In the genomic region with DNA sequence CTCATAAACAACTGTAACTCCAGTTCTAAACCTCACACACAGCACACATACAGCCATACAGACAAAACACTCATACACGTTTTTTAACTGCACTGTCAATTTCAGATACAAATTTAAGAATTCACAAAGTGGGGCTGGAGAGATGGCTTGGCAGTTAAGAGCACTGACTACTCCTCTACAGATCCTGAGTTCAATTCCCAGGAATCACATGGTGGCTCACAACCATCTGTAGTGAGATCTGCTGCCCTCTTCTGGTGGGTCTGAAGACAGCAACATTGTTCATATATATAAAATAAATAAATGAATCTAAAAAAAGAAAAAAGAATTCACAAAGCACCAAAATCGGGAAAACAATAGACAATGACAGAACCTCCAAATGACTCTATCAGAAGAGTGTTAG, we compare ENCODE assay signal across 16 mouse cellular contexts. TPM values are rescaled to one million over a fixed set of nuclear protein-coding genes. Genes with fewer than 3 reads are reported as not detected.
DNase-seq lines count a peak whose midpoint lies in the region; ATAC-seq and TF ChIP-seq lines count a peak whose summit lies in the region.
"Had no signal": no experiment of that assay in that cellular context is flagged by ENCODE, and none has a peak within 500 bp of the region (broad histone marks: within the 10 kb centered on the region; RNA-seq: fewer than 3 reads in every experiment).

No protein-coding gene starts in this region.

- DNase-seq in kidney, adult 2 months: no peak
- no peak for DNase-seq in kidney, adult 18-20 months
- no peak for DNase-seq in midbrain, postnatal 0 days (ENCODE audit: low spot score)
- DNase-seq in NIH3T3 (ENCODE audit: low read depth): peak; percentile 46
- peak; percentile 10 for DNase-seq in embryo, embryonic 11 days
- DNase-seq in urinary bladder, adult 18-20 months (ENCODE audit: low spot score in 2 of 2): no peak
- no peak for DNase-seq in layer of hippocampus, adult 8-10 months (ENCODE audit: low spot score in 2 of 2)
- DNase-seq: thymus, adult 18-20 months had no signal

- no peaks in the 10 kb centered on the region for H3K9me3 ChIP-seq in midbrain, postnatal 0 days (ENCODE audit: low read length)
- H3K9me3 ChIP-seq in midbrain, embryonic 13.5 days: no peaks in the 10 kb centered on the region
- H3K9me3 ChIP-seq: embryonic facial prominence, embryonic 15.5 days; limb, embryonic 13.5 days; neural tube, embryonic 15.5 days had no signal

- no peak overlapping the region for H3K27ac ChIP-seq in kidney, adult 2 months (ENCODE audit: insufficient read depth, low read depth, low read length)
- no peak overlapping the region for H3K27ac ChIP-seq in midbrain, postnatal 0 days (ENCODE audit: low read depth, low read length)
- H3K27ac ChIP-seq in midbrain, embryonic 13.5 days: no peak overlapping the region
- H3K27ac ChIP-seq: embryonic facial prominence, embryonic 15.5 days; hindbrain, embryonic 14.5 days; limb, embryonic 13.5 days; neural tube, embryonic 15.5 days had no signal

- TF ChIP-seq CTCF in kidney, adult 2 months (conservative IDR thresholded peaks at IDR 0.05; ENCODE audit: insufficient read depth, insufficient read length, low read depth, low read length): peak; percentile 29; the same call in 1 of the 2 replicates
- TF ChIP-seq CTCF in midbrain, postnatal 0 days (IDR thresholded peaks at IDR 0.05): peak; percentile 55

- no peak for ATAC-seq in midbrain, postnatal 0 days (ENCODE audit: low FRiP score)
- no peak for ATAC-seq in midbrain, embryonic 13.5 days

- WGBS in kidney, adult 2 months: 89% methylated on average over 2 of the region's 2 CpGs
- 89% methylated on average over 2 of the region's 2 CpGs for WGBS in midbrain, postnatal 0 days
- WGBS in midbrain, embryonic 13.5 days: 90% methylated on average over 2 of the region's 2 CpGs

- no peak overlapping the region for H3K9ac ChIP-seq in midbrain, postnatal 0 days (replicated peaks; ENCODE audit: low read length, poor library complexity, severe bottlenecking)
- H3K9ac ChIP-seq in midbrain, embryonic 13.5 days (replicated peaks): no peak overlapping the region
- H3K9ac ChIP-seq: embryonic facial prominence, embryonic 15.5 days; hindbrain, embryonic 14.5 days; limb, embryonic 13.5 days; neural tube, embryonic 15.5 days had no signal

- H3K27me3 ChIP-seq in kidney, adult 2 months (replicated peaks; ENCODE audit: control insufficient read depth, insufficient read depth, low read length): no peaks in the 10 kb centered on the region
- no peaks in the 10 kb centered on the region for H3K27me3 ChIP-seq in midbrain, postnatal 0 days (ENCODE audit: insufficient read depth, low read length)
- no peaks in the 10 kb centered on the region for H3K27me3 ChIP-seq in midbrain, embryonic 13.5 days
- H3K27me3 ChIP-seq: embryonic facial prominence, embryonic 15.5 days; limb, embryonic 13.5 days; neural tube, embryonic 15.5 days had no signal

- no peaks in the 10 kb centered on the region for H3K4me1 ChIP-seq in kidney, adult 2 months (ENCODE audit: control insufficient read depth, insufficient read depth, low read length)
- H3K4me1 ChIP-seq in midbrain, postnatal 0 days (ENCODE audit: insufficient read depth, low read length): no peaks in the 10 kb centered on the region
- no peaks in the 10 kb centered on the region for H3K4me1 ChIP-seq in midbrain, embryonic 13.5 days (replicated peaks)
- H3K4me1 ChIP-seq: embryonic facial prominence, embryonic 15.5 days; limb, embryonic 13.5 days; neural tube, embryonic 15.5 days had no signal

- no peak for TF ChIP-seq POLR2A in kidney, adult 2 months (IDR thresholded peaks at IDR 0.05; ENCODE audit: low read depth, low read length)

- no peak overlapping the region for H3K4me3 ChIP-seq in kidney, adult 2 months (ENCODE audit: insufficient read depth, low read depth, low read length)
- no peak overlapping the region for H3K4me3 ChIP-seq in midbrain, postnatal 0 days (ENCODE audit: low read depth, low read length)
- H3K4me3 ChIP-seq in midbrain, embryonic 13.5 days (replicated peaks): no peak overlapping the region
- H3K4me3 ChIP-seq: embryonic facial prominence, embryonic 15.5 days; limb, embryonic 13.5 days; neural tube, embryonic 15.5 days had no signal

- no peak overlapping the region for H3K4me2 ChIP-seq in midbrain, postnatal 0 days (ENCODE audit: low read depth, low read length, poor library complexity, severe bottlenecking)
- H3K4me2 ChIP-seq in midbrain, embryonic 13.5 days (replicated peaks): no peak overlapping the region
- H3K4me2 ChIP-seq: embryonic facial prominence, embryonic 15.5 days; hindbrain, embryonic 14.5 days; limb, embryonic 13.5 days; neural tube, embryonic 15.5 days had no signal

- peaks cover 3% of the 10 kb centered on the region for H3K36me3 ChIP-seq in kidney, adult 2 months (ENCODE audit: control insufficient read depth, insufficient read depth, low read length)
- peaks cover 49% of the 10 kb centered on the region for H3K36me3 ChIP-seq in midbrain, postnatal 0 days (ENCODE audit: insufficient read depth, low read length)
- H3K36me3 ChIP-seq in midbrain, embryonic 13.5 days: peaks cover 83% of the 10 kb centered on the region

RNA-seq across cellular contexts. Expression of a gene that starts 14.0 kb away (rescaled TPM):
- polyA plus RNA-seq in kidney, adult 2 months (2012; rRNA removed): 24.5 and 25.8 TPM in 2 replicates
- 83.9 and 109 TPM in 2 replicates for total RNA-seq in midbrain, postnatal 0 days (2014; rRNA removed)
- polyA plus RNA-seq in midbrain, postnatal 0 days (2015; fragmentation: Nextera tagmentation; extraction: Ambion mirVana): 93.1 and 97.8 TPM in 2 replicates
- polyA plus RNA-seq in midbrain, embryonic 13.5 days (2015; fragmentation: Nextera tagmentation; extraction: Ambion mirVana): 130 and 136 TPM in 2 replicates
- 10 to 100 TPM; 62.3 to 73.2 (median 64.0) TPM for total RNA-seq in layer of hippocampus, adult 8-10 months (2022)

RNA-seq across cellular contexts. Expression of a gene that starts 26.4 kb away (rescaled TPM):
- polyA plus RNA-seq in kidney, adult 2 months (2012; rRNA removed): not detected in 2 replicates
- not detected in 2 replicates for total RNA-seq in midbrain, postnatal 0 days (2014; rRNA removed)
- not detected in 2 replicates for polyA plus RNA-seq in midbrain, postnatal 0 days (2015; fragmentation: Nextera tagmentation; extraction: Ambion mirVana)
- polyA plus RNA-seq in midbrain, embryonic 13.5 days (2015; fragmentation: Nextera tagmentation; extraction: Ambion mirVana): not detected in 2 replicates
- not detected for total RNA-seq in layer of hippocampus, adult 8-10 months (2022)
- total RNA-seq: heart, adult 8-10 months; megakaryocyte-erythroid progenitor cell, adult 5-6 weeks had no signal
- polyA plus RNA-seq: hindbrain, embryonic 14.5 days; limb, embryonic 13.5 days; neural tube, embryonic 15.5 days; small intestine, adult 2 months had no signal

RNA-seq across cellular contexts. Expression of a gene that starts 36.2 kb away (rescaled TPM):
- not detected in 2 replicates for polyA plus RNA-seq in kidney, adult 2 months (2012; rRNA removed)
- total RNA-seq in midbrain, postnatal 0 days (2014; rRNA removed): not detected in 2 replicates
- not detected in 2 replicates for polyA plus RNA-seq in midbrain, postnatal 0 days (2015; fragmentation: Nextera tagmentation; extraction: Ambion mirVana)
- 0.11 TPM in 1 of 2 replicates, not detected in the other for polyA plus RNA-seq in midbrain, embryonic 13.5 days (2015; fragmentation: Nextera tagmentation; extraction: Ambion mirVana)
- total RNA-seq in layer of hippocampus, adult 8-10 months (2022): under 1 TPM in 1 of 4 experiments, not detected in 3; 0.55 TPM
- total RNA-seq: megakaryocyte-erythroid progenitor cell, adult 5-6 weeks had no signal
- polyA plus RNA-seq: embryonic facial prominence, embryonic 15.5 days; hindbrain, embryonic 14.5 days; limb, embryonic 13.5 days; neural tube, embryonic 15.5 days; small intestine, adult 2 months had no signal

RNA-seq across cellular contexts. Expression of a gene that starts 36.3 kb away (rescaled TPM):
- polyA plus RNA-seq in kidney, adult 2 months (2012; rRNA removed): 12.0 and 12.6 TPM in 2 replicates
- total RNA-seq in midbrain, postnatal 0 days (2014; rRNA removed): 16.3 and 23.5 TPM in 2 replicates
- 30.7 and 32.7 TPM in 2 replicates for polyA plus RNA-seq in midbrain, postnatal 0 days (2015; fragmentation: Nextera tagmentation; extraction: Ambion mirVana)
- 48.4 and 50.6 TPM in 2 replicates for polyA plus RNA-seq in midbrain, embryonic 13.5 days (2015; fragmentation: Nextera tagmentation; extraction: Ambion mirVana)
- 10 to 100 TPM; 27.2 to 29.0 (median 28.7) TPM for total RNA-seq in layer of hippocampus, adult 8-10 months (2022)

Comparison
In these comparisons a context has a peak if more than half of its experiments do, and no peak if none do; other contexts are left out.
1. DNase-seq: peak in NIH3T3 (single experiment) and embryo, embryonic 11 days (single experiment); none in kidney, adult 2 months (single experiment), kidney, adult 18-20 months (single experiment), midbrain, postnatal 0 days (single experiment), urinary bladder, adult 18-20 months (0 of 2) and layer of hippocampus, adult 8-10 months (0 of 2).